In the genomic region with DNA sequence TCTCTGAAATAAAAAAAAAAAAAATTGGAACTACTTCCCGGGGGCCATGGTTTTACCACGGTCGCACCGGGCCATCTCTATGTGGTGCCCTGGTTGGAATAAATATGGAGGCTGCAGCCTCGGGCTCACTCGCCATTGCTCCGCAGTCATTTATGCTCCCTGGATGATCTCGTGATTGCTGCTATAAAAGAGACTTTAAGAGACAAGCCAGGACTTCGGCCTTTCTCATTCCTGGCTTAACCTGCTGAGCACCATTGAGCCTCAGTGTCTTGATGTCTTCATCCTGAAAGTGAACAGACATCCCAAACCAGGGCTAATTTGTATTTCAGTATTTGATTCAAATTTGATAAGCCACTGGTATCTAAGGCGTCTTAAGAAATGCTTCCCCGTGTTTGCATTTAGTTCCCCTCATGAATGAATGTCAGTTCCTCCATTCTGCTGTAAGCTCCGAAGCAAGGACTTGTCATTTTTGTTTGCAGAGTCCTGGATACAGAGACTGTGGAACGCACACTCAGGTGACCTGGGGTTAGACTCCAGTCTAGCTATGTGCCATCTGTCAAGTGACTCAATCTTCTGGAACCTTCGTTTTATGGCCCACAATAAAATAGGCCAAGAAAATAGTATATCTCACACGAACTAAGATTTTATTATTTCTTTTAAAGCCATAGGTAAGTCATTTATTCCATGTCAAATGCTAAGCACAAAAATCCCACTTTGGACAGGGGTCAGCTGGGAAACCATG, we compare ENCODE assay signal across 20 mouse cellular contexts. TPM values are rescaled to one million over a fixed set of nuclear protein-coding genes. Genes with fewer than 3 reads are reported as not detected.
"Had no signal": no experiment of that assay in that cellular context is flagged by ENCODE, and none has a peak within 500 bp of the region (broad histone marks: within the 10 kb centered on the region; RNA-seq: fewer than 3 reads in every experiment).

No protein-coding gene starts in this region.

- H3K9ac ChIP-seq: lung, embryonic 14.5 days; midbrain, embryonic 12.5 days; neural tube, embryonic 13.5 days; neural tube, embryonic 15.5 days; stomach, embryonic 15.5 days had no signal

- H3K9me3 ChIP-seq: midbrain, embryonic 10.5 days; midbrain, embryonic 12.5 days; neural tube, embryonic 13.5 days; neural tube, embryonic 15.5 days; stomach, embryonic 15.5 days had no signal

- ATAC-seq: midbrain, embryonic 16.5 days had no signal

- H3K36me3 ChIP-seq: midbrain, embryonic 12.5 days; neural tube, embryonic 13.5 days; neural tube, embryonic 15.5 days; stomach, embryonic 15.5 days had no signal

- H3K4me1 ChIP-seq: midbrain, embryonic 10.5 days; midbrain, embryonic 12.5 days; neural tube, embryonic 13.5 days; neural tube, embryonic 15.5 days; stomach, embryonic 15.5 days had no signal

- H3K4me3 ChIP-seq: midbrain, embryonic 10.5 days; midbrain, embryonic 12.5 days; myocyte; neural tube, embryonic 13.5 days; neural tube, embryonic 15.5 days; stomach, embryonic 15.5 days had no signal

- DNase-seq: lung, adult 18-20 months; lung, embryonic 14.5 days; lung, postnatal 10 days; lung, postnatal 4 days; midbrain, embryonic 14.5 days; retina, postnatal 1 day; right cerebral cortex, adult 18-20 months; right cerebral cortex, postnatal 25 days; right cerebral cortex, postnatal 4 days; thymus, adult 2 months; thymus, postnatal 25 days; thymus, postnatal 4 days had no signal

- H3K4me2 ChIP-seq: lung, embryonic 14.5 days; midbrain, embryonic 12.5 days; neural tube, embryonic 13.5 days; neural tube, embryonic 15.5 days; stomach, embryonic 15.5 days had no signal

- H3K27ac ChIP-seq: midbrain, embryonic 10.5 days; midbrain, embryonic 12.5 days; neural tube, embryonic 13.5 days; neural tube, embryonic 15.5 days; stomach, embryonic 15.5 days; stomach, postnatal 0 days had no signal

- H3K27me3 ChIP-seq: midbrain, embryonic 12.5 days; neural tube, embryonic 13.5 days; neural tube, embryonic 15.5 days; stomach, embryonic 15.5 days had no signal

RNA-seq across cellular contexts. Expression of a gene that starts 22.2 kb away (rescaled TPM):
- polyA plus RNA-seq: myocyte had no signal
